Mouse (Mus musculus): ENCODE measurements around the gene Rpain.

The Rpain gene

DNA sequence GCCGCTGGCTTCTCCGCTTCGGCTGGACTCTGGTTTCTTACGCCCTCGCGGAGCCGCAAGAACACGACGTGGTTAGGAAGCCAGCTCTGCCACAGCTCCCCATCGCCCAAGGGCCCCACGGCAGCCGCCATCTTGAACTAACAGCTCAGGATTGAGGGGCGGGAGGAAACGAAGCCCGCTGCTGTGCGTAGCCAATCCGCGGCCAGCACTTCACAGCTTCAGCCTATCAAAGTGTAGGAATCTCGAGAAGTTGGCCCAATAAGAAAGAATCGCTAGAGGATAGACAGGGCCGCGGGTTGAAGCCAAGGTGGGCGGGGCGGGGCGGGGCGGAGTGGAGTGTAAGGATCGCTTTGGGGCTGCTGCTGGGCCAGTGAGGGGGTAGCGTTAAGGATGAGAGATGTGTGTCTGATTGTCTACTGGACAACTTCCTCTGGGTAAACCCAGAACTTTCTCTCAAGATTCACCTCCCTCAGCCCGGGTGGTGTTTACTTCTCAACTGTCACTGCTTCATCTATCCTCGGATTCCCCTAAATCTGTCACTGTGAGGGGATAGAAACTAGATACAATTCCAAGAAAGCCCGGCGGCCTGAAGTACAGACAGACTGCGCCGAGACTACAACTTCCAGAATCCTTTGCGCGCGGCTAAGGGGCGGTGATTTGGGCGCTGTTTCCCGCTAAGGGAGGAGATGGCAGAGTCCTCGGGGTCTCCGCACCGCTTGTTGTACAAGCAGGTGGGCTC is at the start of gene Rpain, which contains the start of gene Nup88:
TSS of gene Rpain (plus strand) at position 393 of the 739 bp plus-strand sequence.
TSS of gene Nup88 (minus strand) at position 153 of the 739 bp plus-strand sequence.
- DNase-seq, result peak; percentile 93

DNA sequence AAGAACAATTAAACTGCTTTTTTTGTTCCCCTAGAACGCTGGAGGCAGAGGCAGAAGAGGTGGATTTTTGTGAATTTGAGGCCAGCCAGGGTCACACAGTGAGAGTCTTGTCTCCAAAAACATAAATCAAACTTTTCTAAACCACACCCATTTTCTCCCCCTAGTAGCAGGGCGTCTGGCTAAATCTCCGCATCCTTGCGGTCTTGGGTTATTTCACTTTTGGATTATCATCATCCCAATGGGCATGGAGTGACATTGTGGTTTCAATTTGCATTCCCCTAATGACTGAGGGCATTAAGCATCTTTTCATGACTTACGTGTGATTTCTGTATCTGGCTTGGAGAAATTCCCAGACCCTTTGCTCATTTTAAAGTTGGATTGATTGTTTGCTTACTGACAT is 38.6 kb upstream of the Rpain start:
- DNase-seq, result no peak

DNA sequence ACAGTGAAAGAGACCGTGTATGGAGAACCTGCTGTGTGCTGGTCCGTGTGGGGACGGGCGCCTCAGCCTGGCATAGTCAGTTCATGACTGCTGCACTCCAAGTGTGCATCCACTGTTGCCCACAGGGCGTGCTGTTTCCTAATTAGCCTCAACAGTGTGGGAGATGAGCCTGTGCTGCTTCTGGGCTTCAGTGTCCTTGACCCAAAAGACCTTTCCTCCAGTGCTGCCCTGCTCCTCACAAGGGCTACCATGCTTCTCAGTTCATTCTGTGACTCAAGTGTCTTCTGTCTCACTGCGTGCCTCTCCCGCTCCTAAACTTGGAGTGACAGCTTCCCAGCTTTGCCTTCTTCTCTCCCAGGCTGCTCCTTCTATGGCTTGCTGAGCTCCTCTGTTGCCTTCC is 34.7 kb upstream of the Rpain start:
- DNase-seq, result no peak

DNA sequence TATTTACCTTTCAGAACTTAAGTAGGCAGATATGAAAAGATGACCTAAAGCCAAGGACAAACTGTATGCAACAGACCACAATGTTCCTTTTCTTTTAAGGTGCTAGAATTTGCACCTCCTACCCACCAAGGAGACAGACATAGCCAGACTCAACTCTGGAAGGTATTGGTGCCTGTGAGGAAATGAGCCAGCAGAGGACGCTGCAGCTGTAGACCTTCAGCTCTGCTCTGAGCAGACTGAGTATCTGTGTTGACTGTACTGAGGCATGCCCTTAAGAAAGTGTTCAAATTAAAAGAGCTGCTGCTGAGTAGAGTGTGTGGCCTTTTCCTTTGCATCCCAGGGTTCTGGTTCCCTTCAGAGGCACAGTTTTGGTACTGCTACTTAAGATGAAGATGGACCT is 27.4 kb upstream of the Rpain start:
- DNase-seq, result no peak

DNA sequence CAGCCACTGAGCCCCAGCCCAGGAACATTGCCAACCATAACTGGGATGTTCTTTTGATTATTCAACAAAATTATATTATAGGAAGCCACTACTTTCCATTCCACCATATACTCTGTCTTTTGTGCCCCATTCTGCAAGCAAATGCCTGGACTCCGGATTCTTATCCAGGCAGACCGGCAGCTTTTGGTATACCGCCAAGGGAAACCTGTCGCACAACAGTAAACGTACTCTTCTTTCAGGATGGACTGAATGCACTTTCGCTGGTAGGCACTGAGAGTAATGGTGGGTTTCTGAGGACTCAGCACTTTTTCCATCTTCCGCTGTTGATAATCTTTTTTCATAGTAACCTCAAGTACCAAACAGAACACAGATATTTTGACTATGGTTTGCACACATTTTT is 26.4 kb upstream of the Rpain start:
- no peak for DNase-seq

DNA sequence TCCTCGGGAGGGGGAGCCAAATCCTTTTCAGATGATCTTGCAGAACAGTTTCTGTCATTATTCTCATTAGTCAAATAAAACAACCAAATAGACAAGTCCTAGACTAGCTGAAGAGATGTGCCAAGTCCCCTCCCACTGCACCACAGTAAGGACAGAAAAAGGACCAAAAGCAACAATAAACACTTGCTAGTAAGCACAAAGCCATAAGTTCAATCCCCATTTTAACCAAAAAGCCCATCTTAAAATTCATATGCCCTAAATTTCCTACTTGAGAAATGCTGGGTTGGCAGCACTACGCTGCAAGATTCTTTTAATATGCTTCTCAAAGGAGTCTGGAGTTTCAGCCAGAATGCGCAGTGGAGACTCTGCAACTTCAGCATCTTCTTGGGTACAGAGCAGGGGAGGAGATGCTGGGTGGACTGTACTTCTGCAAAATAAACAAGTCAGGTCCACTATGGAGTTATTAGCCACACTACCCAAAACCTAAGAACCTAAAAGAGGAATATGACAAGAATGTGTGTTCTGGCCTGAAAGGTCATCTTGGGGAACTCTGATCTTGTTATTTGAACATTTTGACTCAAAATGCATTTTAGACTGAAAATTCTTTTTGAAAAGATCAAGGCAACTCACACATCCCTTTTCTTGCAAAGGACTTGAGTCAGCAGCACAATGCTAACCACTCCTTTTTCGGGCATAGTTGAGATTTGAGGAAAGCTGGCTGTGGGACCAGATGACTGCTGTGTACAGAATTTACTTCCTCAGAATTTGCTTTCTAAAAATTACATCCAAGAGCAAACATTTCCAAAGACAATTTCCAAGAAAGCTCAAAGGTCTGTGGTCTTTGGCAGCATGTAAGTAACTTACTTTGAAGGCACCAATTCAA is 24.8 kb upstream of the Rpain start:
- no peak for DNase-seq

DNA sequence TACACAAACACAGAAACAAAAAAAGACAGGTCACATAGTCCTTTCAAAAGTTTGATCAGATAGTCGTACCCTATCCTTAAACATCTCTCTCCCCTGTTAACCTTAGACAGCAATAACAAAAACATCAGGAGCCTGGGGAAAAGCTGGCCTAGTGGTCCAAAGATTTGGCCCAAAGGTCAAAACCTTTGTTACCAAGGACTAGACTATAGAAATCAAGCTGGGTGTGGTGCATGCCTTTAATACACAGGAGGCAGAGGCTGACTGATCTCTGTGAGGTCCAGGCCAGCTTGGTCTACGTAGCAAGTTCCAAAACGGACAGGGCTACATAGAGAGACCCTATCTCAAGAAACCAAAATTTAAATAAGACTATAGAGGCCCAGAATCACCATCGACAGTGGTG is 15.3 kb upstream of the Rpain start:
- no peak for DNase-seq

DNA sequence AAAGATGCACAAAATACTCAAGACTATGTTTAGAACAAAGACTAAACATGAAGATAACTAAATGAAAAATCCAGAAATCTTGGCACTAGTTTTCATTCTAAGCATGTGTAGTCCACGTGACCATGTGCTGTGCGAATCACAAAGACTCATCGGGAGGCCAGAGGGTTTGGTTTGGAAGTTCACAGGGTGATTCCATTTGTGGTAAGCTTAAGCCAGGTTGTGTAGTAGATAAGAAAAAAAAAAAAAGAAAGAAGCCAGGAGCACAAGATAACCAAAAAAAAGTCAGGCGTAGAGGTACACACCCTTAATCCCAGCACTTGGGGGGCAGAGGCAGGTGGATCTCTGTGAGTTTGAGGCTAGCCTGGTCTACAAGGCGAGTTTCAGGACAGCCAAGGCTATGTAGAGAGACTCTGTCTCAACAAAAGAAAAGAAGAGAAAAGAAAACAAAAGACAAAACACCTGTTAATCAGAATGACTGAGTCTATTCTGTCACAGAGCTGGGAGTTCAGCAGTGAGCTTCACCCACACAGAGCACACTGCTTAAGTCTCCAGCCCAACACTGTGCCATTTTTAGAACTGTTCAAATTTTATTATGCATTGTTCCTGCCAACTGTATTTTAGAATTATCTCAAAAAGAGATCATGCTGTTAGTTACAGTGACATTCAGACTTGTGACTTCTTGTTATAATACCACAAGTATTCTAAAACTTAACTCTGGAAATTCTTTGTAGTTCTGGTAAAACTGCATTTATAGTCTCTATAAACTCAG is 9.0 kb upstream of the Rpain start:
- no peak for DNase-seq

DNA sequence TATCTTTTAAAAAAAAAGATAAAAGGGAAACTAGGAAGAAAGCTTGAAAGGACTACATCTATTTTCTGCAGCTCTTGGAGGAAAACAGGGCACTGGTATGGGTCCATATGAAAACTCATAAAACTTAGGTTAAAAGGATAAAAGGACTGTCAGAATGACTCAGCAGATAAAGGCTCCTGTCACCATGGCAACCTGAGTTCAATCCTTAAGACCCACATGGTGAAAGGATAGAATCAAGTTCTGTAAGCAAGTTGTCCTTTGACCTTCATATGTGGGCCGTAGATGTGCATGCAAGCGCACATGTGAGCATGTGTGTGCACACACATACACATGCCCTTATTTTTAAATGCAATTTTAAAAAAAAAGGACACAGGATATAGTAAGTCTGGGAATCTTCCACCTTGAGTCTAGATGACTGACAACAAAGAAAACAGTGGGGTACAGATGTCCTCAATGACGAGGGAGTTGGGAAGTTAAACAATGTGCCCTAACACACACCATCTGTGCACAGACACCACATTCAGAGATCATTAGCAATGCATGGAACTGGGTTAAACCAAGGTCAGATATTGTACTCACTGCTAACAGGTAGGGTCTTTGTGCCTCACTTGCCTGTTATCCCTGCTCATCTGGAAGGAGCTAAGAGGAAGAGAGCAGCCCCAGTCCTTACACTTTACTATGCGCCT is 5.6 kb upstream of the Rpain start:
- no peak for DNase-seq

DNA sequence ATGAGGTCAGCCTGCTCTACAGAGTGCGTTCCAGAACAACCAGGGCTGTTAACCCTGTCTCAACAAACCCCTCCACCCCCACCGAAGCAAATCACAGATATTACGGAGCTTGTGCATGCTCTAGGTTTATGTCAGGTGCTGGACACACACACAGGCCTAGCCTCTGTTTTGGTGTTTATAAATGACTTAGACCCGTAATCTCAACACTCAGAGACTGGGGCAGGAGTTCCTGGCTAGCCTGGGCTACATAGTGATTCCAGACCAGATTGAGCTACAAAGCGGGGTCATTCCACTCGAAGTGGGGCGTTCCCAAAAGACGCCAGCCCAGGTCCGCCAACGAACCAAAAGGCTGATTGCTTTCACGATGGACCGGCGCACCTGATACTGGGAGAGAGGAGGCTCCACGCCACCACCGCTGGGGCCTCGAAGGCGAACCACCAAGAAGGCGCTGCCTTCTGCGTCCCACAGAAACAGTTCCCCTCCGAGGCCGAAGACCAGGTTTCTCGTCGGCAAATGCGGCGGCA is 680 bp upstream of the Rpain start:
- no peak for DNase-seq

DNA sequence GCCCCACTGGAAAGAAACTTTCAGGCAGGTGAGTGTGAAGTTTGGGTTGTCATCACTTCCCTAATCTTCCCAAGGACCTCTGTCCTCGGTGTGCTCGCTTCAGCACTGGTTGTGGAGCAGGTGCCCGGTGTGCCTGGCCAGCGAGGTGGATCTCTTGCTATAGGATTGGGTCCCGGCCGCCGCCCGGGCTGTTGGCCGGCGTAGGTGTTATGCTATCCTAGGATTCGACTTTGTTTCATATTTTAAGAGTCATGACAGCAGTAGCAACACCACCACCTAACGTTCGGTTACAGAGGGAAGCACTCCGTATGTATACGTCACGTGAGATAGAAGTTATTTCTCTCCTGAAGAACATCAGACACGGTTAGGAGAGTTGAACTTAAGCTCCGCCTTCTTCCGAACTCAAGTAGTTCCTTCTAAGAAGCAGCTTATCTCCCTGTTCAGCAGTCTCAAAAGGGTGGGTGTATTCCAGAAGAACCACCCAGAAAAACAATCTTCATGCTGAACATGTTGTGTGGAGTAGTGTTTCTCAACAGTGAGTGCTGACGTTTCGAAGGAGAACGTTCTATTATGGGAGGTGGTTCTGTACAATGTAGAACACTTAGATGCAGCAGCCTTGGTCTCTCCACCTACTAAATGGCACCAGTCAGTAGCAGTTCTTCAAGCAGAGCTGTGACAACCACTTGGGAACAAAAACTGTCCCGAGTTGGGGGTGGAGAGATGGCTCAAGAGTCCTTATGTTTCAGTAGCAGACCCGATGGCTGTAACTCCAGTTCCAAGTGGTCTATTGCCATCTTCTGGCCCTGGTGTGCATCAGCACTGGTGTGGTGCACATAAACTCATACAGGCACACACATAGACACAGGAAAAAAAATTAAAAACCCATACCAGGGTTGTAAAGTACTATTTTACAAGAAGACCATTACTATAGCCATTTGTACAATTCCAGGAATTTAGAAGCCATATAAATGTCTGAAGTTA is 837 bp downstream of the Rpain start:
- DNase-seq, result peak; percentile 11

DNA sequence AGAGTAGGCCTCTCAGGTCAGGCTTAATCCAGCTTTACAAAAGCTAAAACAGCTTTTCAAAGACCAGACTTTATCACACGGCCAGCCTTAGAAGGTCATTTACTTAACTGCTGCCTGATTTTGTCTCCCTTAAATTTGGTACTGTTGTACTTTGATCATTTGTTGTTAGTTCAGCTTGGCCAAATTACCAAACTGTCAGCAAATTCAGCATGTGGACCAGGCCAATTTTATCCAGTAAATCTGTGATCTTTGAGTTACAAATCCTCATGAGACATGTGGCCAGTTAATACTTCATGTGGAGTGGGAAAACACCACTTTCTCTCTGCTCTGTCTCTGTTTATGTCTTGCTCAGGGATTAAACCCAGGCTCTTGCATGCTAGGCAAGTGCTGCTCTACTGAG is 2.6 kb downstream of the Rpain start:
- DNase-seq, result no peak

DNA sequence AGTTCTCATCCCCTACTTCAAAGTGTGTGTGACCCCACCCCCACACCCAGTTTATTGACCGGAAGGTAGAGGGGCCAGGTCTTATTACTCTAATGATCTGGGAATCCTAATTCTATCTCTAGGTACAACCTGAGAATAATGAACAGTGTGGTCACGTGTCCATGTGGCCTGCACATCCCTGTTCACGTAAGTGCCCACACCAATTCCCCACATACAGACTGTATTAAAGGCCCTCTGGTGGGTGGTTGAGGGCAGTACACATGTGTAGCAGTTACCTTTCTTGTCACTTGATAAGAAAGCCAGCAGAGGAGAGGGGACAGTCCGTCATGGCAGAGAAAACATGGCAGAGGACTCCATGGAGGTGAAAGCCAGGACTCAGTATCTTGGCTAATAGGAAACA is 3.9 kb downstream of the Rpain start:
- peak; percentile 11 for DNase-seq

DNA sequence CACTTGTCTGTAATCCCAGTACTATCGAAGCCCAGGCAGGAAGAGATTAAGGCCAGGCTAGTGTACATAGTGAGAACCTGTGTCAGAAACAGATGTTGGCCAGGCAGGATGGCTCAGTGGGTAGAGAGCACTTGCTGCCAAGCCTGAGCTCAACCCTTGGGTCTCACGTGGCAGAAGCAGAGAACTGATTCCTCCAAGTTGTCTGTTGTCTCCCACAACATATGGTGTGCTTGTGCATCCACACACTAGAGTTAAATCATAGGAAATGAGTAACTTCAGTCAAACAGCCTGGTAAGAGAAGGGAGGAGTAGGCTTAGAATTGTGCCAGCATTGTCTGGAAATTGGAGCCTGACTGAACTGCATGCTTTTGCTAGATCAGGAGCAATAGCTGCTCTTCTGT is 5.2 kb downstream of the Rpain start:
- DNase-seq, result no peak

DNA sequence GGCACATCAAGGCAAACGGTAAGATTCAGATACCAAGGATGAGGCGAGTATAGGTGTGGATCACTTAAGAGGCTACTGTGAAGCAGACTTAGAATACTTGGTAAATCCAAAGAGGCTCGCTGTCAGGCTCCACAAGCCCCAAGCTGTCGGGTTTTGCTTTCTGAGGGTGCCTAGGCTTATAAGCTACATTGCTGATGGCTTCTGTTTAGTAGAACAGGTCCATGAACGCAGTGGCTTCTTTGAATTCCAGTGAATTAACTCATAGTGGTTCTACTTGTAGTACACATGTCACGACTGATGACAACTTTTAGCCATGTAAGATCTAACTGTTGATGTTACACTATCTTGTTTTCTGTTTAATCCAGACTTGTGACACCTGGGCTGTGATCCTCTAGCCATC is 7.3 kb downstream of the Rpain start:
- DNase-seq, result no peak

DNA sequence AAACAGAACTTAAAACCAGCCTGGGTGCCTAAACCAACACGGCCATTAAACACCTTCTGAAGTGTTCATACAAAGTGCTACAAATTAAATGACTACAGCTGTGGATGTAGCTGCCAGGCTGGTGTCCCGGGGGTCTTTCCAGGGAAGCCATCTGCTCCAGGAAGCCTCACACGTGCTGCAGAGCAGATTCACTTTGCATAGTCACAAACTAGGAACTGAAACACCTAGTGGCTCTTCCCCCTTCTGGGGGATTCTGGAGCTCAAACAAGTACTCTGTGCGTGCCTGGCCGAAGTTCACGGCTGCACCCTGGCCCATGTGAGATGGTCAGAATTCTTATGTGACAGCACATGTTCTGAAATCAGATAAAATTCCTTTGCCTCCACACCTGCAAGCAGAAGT is 10.2 kb downstream of the Rpain start:
- DNase-seq, result no peak

DNA sequence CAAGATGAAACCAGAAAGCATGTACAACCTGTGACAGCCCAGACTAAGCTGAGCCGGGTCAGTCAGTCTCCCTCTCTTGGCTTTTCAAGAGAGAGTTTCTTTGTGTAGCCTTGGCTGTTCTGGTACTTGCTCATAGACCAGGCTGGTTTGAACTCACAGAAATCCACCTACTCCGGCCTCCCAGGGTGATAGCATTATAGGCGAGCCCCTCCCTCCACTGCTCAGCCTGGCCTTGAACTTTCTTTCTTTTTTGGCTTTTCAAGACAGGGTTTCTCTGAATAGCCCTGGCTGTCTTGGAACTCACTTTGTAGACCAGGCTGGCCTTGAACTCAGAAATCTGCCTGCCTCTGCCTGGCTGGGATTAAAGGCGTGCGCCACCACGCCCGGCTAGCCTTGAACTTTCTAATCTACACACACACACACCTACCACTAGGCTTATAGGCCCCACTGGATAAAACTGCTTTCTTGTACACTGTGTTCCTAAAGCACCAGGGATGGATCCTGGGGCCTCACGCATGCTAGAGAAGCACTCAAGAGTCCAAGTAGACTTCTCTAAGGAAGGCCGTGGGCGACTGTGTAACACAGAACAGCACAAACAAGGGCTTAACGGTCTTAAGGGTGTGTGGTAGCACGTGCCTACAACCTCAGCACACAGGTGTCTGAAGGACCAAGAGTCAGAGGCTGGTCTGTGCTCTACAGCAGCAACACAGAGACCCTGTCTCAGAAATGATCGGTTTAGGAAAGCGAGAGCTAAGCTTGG is 10.9 kb downstream of the Rpain start:
- no peak for DNase-seq

DNA sequence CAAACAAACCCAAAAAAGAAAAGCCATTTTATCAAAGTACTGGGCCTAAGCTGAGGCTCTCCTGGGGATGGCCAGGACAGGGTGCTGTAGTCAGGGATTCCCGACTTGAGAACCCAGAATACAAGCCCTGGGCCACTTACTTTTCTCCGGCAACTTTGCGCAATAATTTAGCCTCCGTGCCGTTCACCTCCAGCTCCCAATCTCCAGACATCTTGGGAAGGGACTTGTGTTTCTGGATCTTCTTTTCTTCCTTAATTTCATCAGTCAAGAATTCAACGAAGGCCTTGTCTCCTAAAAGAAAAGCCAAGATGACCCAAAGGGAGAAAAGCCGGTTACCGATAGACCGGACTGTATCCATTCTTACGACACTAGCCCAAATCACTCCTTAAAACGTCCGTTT is 12.0 kb downstream of the Rpain start:
- no peak for DNase-seq

DNA sequence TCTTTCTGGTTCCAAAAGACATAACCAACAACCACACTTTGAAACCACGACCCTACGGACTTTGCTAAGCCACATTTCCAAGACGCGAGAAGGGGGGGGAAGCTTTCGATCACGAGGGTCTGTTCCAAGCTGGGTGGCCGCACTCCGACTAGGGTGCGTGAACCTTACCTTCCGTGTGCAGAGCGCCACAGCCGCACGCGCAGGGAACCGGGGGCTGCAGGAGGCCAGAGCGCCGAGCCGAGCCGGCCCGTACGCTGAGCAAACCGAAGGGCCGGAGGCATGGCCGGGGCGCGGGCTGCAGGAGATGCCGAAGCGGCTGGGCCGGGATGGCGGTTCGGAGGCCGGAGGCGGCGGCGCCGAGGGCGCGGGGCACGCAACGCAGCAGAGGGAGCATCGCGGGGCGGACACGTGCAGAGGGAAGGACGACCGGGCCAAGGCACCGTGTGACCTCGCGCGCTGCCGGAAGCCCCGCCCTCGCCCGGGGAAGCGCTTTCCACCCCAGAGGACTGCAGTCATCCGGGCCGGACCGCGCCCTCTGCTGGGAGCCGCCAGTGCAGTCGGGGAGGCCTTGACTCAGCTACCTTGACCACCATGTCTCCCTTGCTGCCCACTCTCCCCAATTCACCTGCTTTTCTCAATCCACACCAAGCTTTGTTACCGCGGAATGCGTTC is 12.7 kb downstream of the Rpain start, which contains the start of gene C1qbp:
TSS of gene C1qbp (minus strand) at position 470 of the 672 bp plus-strand sequence.
- peak; percentile 96 for DNase-seq

DNA sequence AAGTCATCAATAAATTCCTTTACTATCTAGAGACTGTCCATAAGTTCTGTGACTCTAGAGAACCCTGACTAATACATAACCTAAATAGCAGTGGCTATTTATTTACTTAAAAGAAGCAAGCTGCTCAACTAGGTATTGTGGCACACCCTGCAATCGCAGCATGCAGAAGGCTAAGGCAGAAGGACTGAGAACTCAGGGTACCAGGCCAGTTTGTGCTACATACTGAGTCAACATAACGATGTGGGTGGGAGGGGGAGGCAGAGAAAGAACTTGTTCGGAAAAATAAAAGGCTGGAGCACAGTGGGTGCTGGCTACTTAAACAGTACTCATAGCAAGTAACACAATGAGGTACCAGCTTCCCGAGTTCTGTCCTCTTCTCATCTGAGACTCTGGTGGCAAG is 31.2 kb downstream of the Rpain start:
- no peak for DNase-seq

Data from thymus, postnatal 14 days (tissue).